Mouse (Mus musculus): ENCODE results near the gene Tmem108. TPM values are rescaled to one million over a fixed set of nuclear protein-coding genes. Genes with fewer than 3 reads are reported as not detected.

Gene Tmem108
- 0.54 and 0.82 TPM in 2 replicates for polyA plus RNA-seq (2015; fragmentation: Nextera tagmentation; extraction: Ambion mirVana)

DNA sequence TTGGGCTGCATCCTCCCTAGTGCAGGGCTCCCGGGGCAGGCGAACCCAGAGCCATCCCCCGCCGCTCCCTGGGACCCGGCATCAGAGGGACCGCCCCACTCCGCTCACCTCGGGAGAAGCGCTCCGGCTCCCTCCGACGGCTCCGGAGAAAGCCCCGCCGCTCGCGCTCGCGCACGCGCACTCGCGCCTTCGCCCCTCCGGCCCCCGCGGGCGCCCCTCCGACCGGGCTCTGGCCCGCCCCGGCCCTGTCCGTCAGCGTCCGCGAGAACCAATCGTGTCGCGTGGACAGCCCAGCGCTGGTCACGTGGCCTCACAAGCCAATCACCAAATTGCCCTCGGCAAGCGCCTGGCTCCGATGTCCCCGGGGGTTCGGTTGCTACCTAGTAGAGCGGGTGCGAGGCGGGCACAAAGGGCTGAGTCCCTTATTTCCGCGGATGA lies at the start of gene Tmem108:
TSS of gene Tmem108 (minus strand) at position 191 of the 438 bp plus-strand sequence.

GRCm38 (mm10) chr9:103480044-103480576 lies 281.5 kb downstream of the Tmem108 start, which contains the start of gene Bfsp2:
Gene Bfsp2, minus strand, starts transcription at chr9:103480420.

Other genes with a start within 250 kb of the Tmem108 start
- gene Nphp3, start 240.7 kb upstream of the Tmem108 start, polyA plus RNA-seq (2015; fragmentation: Nextera tagmentation; extraction: Ambion mirVana): 1.7 and 1.9 TPM in 2 replicates